Comparison of ENCODE assay signal across 16 mouse cellular contexts in the genomic region with DNA sequence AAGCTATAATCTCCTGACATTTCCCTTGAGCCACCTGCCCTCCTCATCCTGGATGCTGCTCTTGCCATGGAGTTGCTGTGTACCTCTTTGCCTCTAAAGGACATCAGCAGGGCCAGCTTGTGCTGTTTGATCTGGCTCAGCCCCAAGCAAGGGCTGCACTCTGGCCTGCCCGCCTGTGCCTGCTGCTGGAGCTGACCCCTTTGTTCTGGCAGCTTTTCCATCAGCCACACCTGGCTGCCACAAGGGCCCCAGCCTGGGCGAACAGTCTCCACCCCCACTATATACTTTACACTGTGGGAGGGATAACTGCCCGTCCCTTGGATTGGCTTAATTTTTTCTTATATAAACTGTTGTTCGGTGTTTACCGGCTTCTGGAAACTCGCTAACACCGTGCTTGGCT. TPM values are rescaled to one million over a fixed set of nuclear protein-coding genes. Genes with fewer than 3 reads are reported as not detected.
DNase-seq lines count a peak whose midpoint lies in the region; ATAC-seq and TF ChIP-seq lines count a peak whose summit lies in the region.
"Had no signal": no experiment of that assay in that cellular context is flagged by ENCODE, and none has a peak within 500 bp of the region (broad histone marks: within the 10 kb centered on the region; RNA-seq: fewer than 3 reads in every experiment).

No protein-coding gene starts in this region.

- H3K4me3 ChIP-seq in embryonic facial prominence, embryonic 10.5 days = no peak overlapping the region
- no peak overlapping the region for H3K4me3 ChIP-seq in intestine, embryonic 15.5 days (replicated peaks)
- no peak overlapping the region for H3K4me3 ChIP-seq in limb, embryonic 10.5 days
- H3K4me3 ChIP-seq in lung, embryonic 16.5 days (ENCODE audit: low read length) = no peak overlapping the region
- no peak overlapping the region for H3K4me3 ChIP-seq in gastrocnemius, adult 2 months
- H3K4me3 ChIP-seq: hindbrain, embryonic 15.5 days; layer of hippocampus, adult 2 months; myocyte had no signal

- no peak overlapping the region for H3K9ac ChIP-seq in intestine, embryonic 15.5 days
- H3K9ac ChIP-seq in lung, embryonic 16.5 days (ENCODE audit: low read length) = no peak overlapping the region
- H3K9ac ChIP-seq: forebrain, postnatal 0 days; hindbrain, embryonic 15.5 days had no signal

- no peak for TF ChIP-seq CTCF in gastrocnemius, adult 2 months (IDR thresholded peaks at IDR 0.05)

- H3K27me3 ChIP-seq in embryonic facial prominence, embryonic 10.5 days (replicated peaks; ENCODE audit: low read depth, poor library complexity, severe bottlenecking) = 0 out of 2 replicates have a peak, but pooled peaks cover 5% of the 10 kb centered on the region
- no peaks in the 10 kb centered on the region for H3K27me3 ChIP-seq in intestine, embryonic 15.5 days (replicated peaks)
- H3K27me3 ChIP-seq in limb, embryonic 10.5 days (ENCODE audit: low read depth, poor library complexity, severe bottlenecking) = no peaks in the 10 kb centered on the region
- H3K27me3 ChIP-seq in lung, embryonic 16.5 days (ENCODE audit: control insufficient read depth, insufficient read depth, low read depth, low read length) = no peaks in the 10 kb centered on the region
- H3K27me3 ChIP-seq: hindbrain, embryonic 15.5 days had no signal

- no peaks in the 10 kb centered on the region for H3K9me3 ChIP-seq in embryonic facial prominence, embryonic 10.5 days
- no peaks in the 10 kb centered on the region for H3K9me3 ChIP-seq in intestine, embryonic 15.5 days
- H3K9me3 ChIP-seq in limb, embryonic 10.5 days (replicated peaks) = no peaks in the 10 kb centered on the region
- H3K9me3 ChIP-seq in lung, embryonic 16.5 days (ENCODE audit: control insufficient read depth, low read length) = no peaks in the 10 kb centered on the region
- H3K9me3 ChIP-seq: hindbrain, embryonic 15.5 days had no signal

- no peak overlapping the region for H3K4me2 ChIP-seq in intestine, embryonic 15.5 days (replicated peaks)
- H3K4me2 ChIP-seq in lung, embryonic 16.5 days (ENCODE audit: low read depth, low read length) = no peak overlapping the region
- H3K4me2 ChIP-seq: hindbrain, embryonic 15.5 days had no signal

- H3K4me1 ChIP-seq in embryonic facial prominence, embryonic 10.5 days = peaks cover 11% of the 10 kb centered on the region
- no peaks in the 10 kb centered on the region for H3K4me1 ChIP-seq in intestine, embryonic 15.5 days (replicated peaks)
- H3K4me1 ChIP-seq in limb, embryonic 10.5 days = peaks cover 10% of the 10 kb centered on the region
- H3K4me1 ChIP-seq in lung, embryonic 16.5 days (replicated peaks; ENCODE audit: control insufficient read depth, insufficient read depth, low read length) = peaks cover 10% of the 10 kb centered on the region; the same call in 1 of the 2 replicates
- H3K4me1 ChIP-seq: hindbrain, embryonic 15.5 days had no signal

- DNase-seq in embryonic facial prominence, embryonic 10.5 days (ENCODE audit: low spot score) = no peak
- DNase-seq in limb, embryonic 10.5 days (ENCODE audit: low spot score) = peak; percentile 44
- no peak for DNase-seq in left cerebral cortex, adult 11 months (ENCODE audit: low spot score)
- DNase-seq in layer of hippocampus, postnatal 14 days (ENCODE audit: low spot score in 2 of 2) = no peak
- no peak for DNase-seq in testis, postnatal 14 days (ENCODE audit: low spot score)
- no peak for DNase-seq in gastrocnemius, adult 2 months
- DNase-seq: adrenal gland, postnatal 14 days; cerebellum, postnatal 36 days; forebrain, postnatal 0 days; heart, adult 11 months; right cerebral cortex, postnatal 4 days had no signal

- 72% methylated on average over 7 of the region's 7 CpGs for WGBS in embryonic facial prominence, embryonic 10.5 days
- WGBS in intestine, embryonic 15.5 days = 31% methylated on average over 7 of the region's 7 CpGs
- 69% methylated on average over 7 of the region's 7 CpGs for WGBS in limb, embryonic 10.5 days
- 18% methylated on average over 7 of the region's 7 CpGs for WGBS in lung, embryonic 16.5 days

- H3K27ac ChIP-seq in embryonic facial prominence, embryonic 10.5 days (replicated peaks) = 0 out of 2 replicates have a peak overlapping the region, but pooled peaks have one; percentile 48
- H3K27ac ChIP-seq in intestine, embryonic 15.5 days = peak overlapping the region; percentile 34; the same call in 1 of the 2 replicates
- H3K27ac ChIP-seq in limb, embryonic 10.5 days = peak overlapping the region; percentile 57; the same call in 1 of the 2 replicates
- peak overlapping the region; percentile 30; the same call in 1 of the 2 replicates for H3K27ac ChIP-seq in lung, embryonic 16.5 days (ENCODE audit: low read length)
- no peak overlapping the region for H3K27ac ChIP-seq in gastrocnemius, adult 2 months
- H3K27ac ChIP-seq: hindbrain, embryonic 15.5 days; layer of hippocampus, adult 2 months had no signal

- intact Hi-C loops in gastrocnemius, adult 2 months (cut with DNase I) = no loop called here

- no peaks in the 10 kb centered on the region for H3K36me3 ChIP-seq in embryonic facial prominence, embryonic 10.5 days (replicated peaks)
- no peaks in the 10 kb centered on the region for H3K36me3 ChIP-seq in intestine, embryonic 15.5 days
- H3K36me3 ChIP-seq in limb, embryonic 10.5 days = no peaks in the 10 kb centered on the region
- H3K36me3 ChIP-seq in lung, embryonic 16.5 days (ENCODE audit: control insufficient read depth, insufficient read depth, low read length) = no peaks in the 10 kb centered on the region
- H3K36me3 ChIP-seq: hindbrain, embryonic 15.5 days had no signal

- ATAC-seq in intestine, embryonic 15.5 days = peak; percentile 68
- ATAC-seq in lung, embryonic 16.5 days (ENCODE audit: low read depth) = peak; percentile 85
- ATAC-seq: forebrain, postnatal 0 days had no signal

RNA-seq across cellular contexts. Expression of gene Thoc3, which starts 28.7 kb away (rescaled TPM):
- polyA plus RNA-seq in embryonic facial prominence, embryonic 10.5 days (2016; fragmentation: Nextera tagmentation; extraction: Ambion mirVana) = 190 and 194 TPM in 2 replicates
- 100 and 101 TPM in 2 replicates for polyA plus RNA-seq in intestine, embryonic 15.5 days (2015; fragmentation: Nextera tagmentation; extraction: Ambion mirVana)
- 189 and 192 TPM in 2 replicates for polyA plus RNA-seq in limb, embryonic 10.5 days (2016; fragmentation: Nextera tagmentation; extraction: Ambion mirVana)
- polyA plus RNA-seq in lung, embryonic 16.5 days (2015; fragmentation: Nextera tagmentation; extraction: Ambion mirVana) = 98.2 and 101 TPM in 2 replicates
- total RNA-seq in layer of hippocampus, postnatal 14 days (2021) = 10 to 100 TPM; 37.1 to 44.4 TPM
- 10 to 100 TPM; 14.7 to 16.5 TPM for total RNA-seq in gastrocnemius, adult 2 months (2021)
